ENCODE assay signal across 8 mouse cellular contexts in the genomic region with DNA sequence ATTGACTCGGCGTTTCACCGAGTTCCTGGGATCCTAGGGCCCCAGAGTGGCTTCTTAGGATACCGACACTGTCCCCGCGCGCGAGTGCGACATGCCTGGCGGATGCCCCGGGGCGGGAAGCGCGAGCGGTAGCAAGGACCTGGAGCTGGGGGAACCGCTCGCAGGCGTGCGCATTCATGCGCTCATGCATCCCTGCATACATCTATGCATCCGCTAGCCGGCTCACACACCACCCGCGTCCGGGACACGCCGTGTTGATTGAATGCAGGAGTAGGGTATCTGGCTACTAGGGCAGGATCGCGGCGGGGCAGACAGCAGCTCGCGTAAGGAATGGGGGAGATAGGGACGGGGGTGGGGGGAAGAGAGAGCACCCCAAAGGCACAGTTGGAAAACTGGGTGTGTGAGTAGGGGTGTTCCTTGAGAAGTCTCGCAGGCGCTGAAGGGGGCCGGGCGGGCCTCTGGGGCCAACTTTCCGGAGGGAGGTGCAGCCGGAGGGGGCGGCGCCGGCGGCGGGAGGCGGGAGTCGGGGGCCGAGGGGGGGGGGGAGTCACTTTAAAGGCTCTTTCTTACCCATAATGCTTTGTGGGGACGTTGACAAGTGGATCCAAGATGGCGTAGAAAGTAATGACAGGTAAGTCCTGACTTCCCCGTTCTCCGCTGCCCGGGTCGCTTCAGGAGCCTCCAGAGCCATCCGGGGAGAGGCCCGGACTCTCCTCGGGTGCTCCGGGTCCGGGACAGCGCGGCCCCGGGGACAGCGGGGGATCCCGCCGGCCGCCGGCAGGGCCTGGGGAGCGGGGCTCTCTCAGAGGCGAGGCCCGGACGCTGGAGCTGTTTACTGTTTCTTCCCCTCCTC. TPM values are rescaled to one million over a fixed set of nuclear protein-coding genes. Genes with fewer than 3 reads are reported as not detected.
DNase-seq lines count a peak whose midpoint lies in the region; ATAC-seq and TF ChIP-seq lines count a peak whose summit lies in the region.

A gene (plus strand): TSS at position 580 of the 853 bp plus-strand sequence.

- peak; percentile 59 for ATAC-seq in embryonic facial prominence, embryonic 12.5 days (ENCODE audit: insufficient number of reproducible peaks, insufficient read depth, low FRiP score, low TSS enrichment)

- H3K36me3 ChIP-seq in embryonic facial prominence, embryonic 12.5 days: peaks cover 17% of the 10 kb centered on the region
- H3K36me3 ChIP-seq in kidney, adult 2 months (ENCODE audit: control insufficient read depth, insufficient read depth, low read length): no peaks in the 10 kb centered on the region

- no peak for TF ChIP-seq CTCF in kidney, adult 2 months (conservative IDR thresholded peaks at IDR 0.05; ENCODE audit: insufficient read depth, insufficient read length, low read depth, low read length)

- peak within 1 kb of the TSS; percentile 72 for H3K27ac ChIP-seq in embryonic facial prominence, embryonic 12.5 days
- peak within 1 kb of the TSS; percentile 62; the same call in 1 of the 2 replicates for H3K27ac ChIP-seq in kidney, adult 2 months (ENCODE audit: insufficient read depth, low read depth, low read length)

- H3K4me3 ChIP-seq in embryonic facial prominence, embryonic 12.5 days: peak within 1 kb of the TSS; percentile 94
- H3K4me3 ChIP-seq in kidney, adult 2 months (ENCODE audit: insufficient read depth, low read depth, low read length): peak within 1 kb of the TSS; percentile 97

- DNase-seq in B cell, adult 2 months: peak; percentile 71 to 75
- DNase-seq in adrenal gland, postnatal 36 days: peak; percentile 80 to 89
- DNase-seq in heart, adult 18-20 months: peak; percentile 80 to 83
- DNase-seq in kidney, adult 2 months: peak; percentile 81
- peak; percentile 88 for DNase-seq in liver
- DNase-seq in monocyte, adult 2 months (ENCODE audit: low read depth in 1 of 2, low spot score in 2 of 2): peak; percentile 13 to 22
- DNase-seq in spleen, postnatal 14 days (ENCODE audit: low spot score in 2 of 2): peak; percentile 35 to 50

- no peaks in the 10 kb centered on the region for H3K27me3 ChIP-seq in embryonic facial prominence, embryonic 12.5 days
- H3K27me3 ChIP-seq in kidney, adult 2 months (replicated peaks; ENCODE audit: control insufficient read depth, insufficient read depth, low read length): no peaks in the 10 kb centered on the region

- under 1% methylated on average over 66 of the region's 70 CpGs for WGBS in embryonic facial prominence, embryonic 12.5 days
- WGBS in kidney, adult 2 months: under 1% methylated on average over 69 of the region's 70 CpGs

- H3K9ac ChIP-seq in embryonic facial prominence, embryonic 12.5 days: peak within 1 kb of the TSS; percentile 92

- H3K9me3 ChIP-seq in embryonic facial prominence, embryonic 12.5 days: no peaks in the 10 kb centered on the region

- TF ChIP-seq POLR2A in kidney, adult 2 months (IDR thresholded peaks at IDR 0.05; ENCODE audit: low read depth, low read length): no peak

- H3K4me1 ChIP-seq in embryonic facial prominence, embryonic 12.5 days: 0 out of 2 replicates have a peak, but pooled peaks cover 10% of the 10 kb centered on the region
- H3K4me1 ChIP-seq in kidney, adult 2 months (ENCODE audit: control insufficient read depth, insufficient read depth, low read length): no peaks in the 10 kb centered on the region

- peak within 1 kb of the TSS; percentile 91 for H3K4me2 ChIP-seq in embryonic facial prominence, embryonic 12.5 days (replicated peaks)

RNA-seq across cellular contexts. Expression of the gene that starts here (rescaled TPM):
- total RNA-seq in adrenal gland, postnatal 36 days (2021): 10 to 100 TPM; 27.3 to 32.2 TPM
- polyA plus RNA-seq in embryonic facial prominence, embryonic 12.5 days (2016; fragmentation: Nextera tagmentation; extraction: Ambion mirVana): 19.7 and 20.5 TPM in 2 replicates
- 10 to 100 TPM; 23.8 to 26.8 TPM for total RNA-seq in heart, adult 18-20 months (2021)
- 16.3 and 18.8 TPM in 2 replicates for polyA plus RNA-seq in kidney, adult 2 months (2012; rRNA removed)

Comparison
In these comparisons a context has a peak if more than half of its experiments do, and no peak if none do; other contexts are left out.
1. Peak in every context shown above with its lines: DNase-seq, ATAC-seq, H3K4me3 ChIP-seq and H3K27ac ChIP-seq.
2. DNase-seq: peak in every context shown above with its lines; median percentile 88 in liver; 84 in adrenal gland, postnatal 36 days; 82 in heart, adult 18-20 months; 81 in kidney, adult 2 months; 73 in B cell, adult 2 months; 42 in spleen, postnatal 14 days; 18 in monocyte, adult 2 months.